18 mouse cellular contexts compared by ENCODE assay signal in the genomic region with DNA sequence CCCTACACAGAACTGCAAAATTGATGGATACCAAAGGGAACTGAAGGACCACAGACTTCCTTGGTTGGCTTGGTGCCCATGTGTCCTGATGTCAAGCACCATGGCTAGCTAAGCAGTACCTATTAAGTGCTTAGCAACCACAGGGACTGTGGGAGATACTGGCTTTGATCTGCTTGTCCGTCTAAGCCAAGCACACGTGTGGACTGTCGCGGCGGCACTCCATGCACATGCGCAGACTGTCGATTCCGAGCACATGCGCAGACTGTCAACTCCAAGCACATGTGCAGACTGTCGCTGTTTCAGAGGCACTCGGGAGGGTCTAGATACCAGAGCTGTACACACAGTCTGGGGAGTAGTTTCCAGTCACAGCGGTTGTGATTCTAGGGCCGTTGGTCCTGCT.
DNase-seq lines count a peak whose midpoint lies in the region; ATAC-seq and TF ChIP-seq lines count a peak whose summit lies in the region.
"Had no signal": no experiment of that assay in that cellular context is flagged by ENCODE, and none has a peak within 500 bp of the region (broad histone marks: within the 10 kb centered on the region; RNA-seq: fewer than 3 reads in every experiment).

No protein-coding gene starts in this region.

- intact Hi-C loops in heart, postnatal 36 days (cut with DNase I): no loop called here

- ATAC-seq in heart, embryonic 14.5 days (ENCODE audit: insufficient number of reproducible peaks, insufficient read depth, low FRiP score, low read depth): peak; percentile 40; the same call in 1 of the 2 replicates
- ATAC-seq in megakaryocyte, adult 5-6 weeks (ENCODE audit: poor library complexity, severe bottlenecking): no peak
- 0 out of 2 replicates have a peak, but pooled peaks have one; percentile 41 for ATAC-seq in midbrain, postnatal 0 days (ENCODE audit: low FRiP score)
- ATAC-seq: forebrain, embryonic 13.5 days; intestine, embryonic 15.5 days had no signal

- TF ChIP-seq CTCF in cerebellum, adult 2 months (IDR thresholded peaks at IDR 0.05; ENCODE audit: borderline replicate concordance, insufficient read depth, low read depth, low read length): no peak
- no peak for TF ChIP-seq CTCF in midbrain, postnatal 0 days (IDR thresholded peaks at IDR 0.05)

- no peaks in the 10 kb centered on the region for H3K9me3 ChIP-seq in heart, embryonic 14.5 days (ENCODE audit: control insufficient read depth, low read length)
- 0 out of 2 replicates have a peak, but pooled peaks cover 3% of the 10 kb centered on the region for H3K9me3 ChIP-seq in megakaryocyte, embryonic 14.5 days
- H3K9me3 ChIP-seq in midbrain, postnatal 0 days (ENCODE audit: low read length): no peaks in the 10 kb centered on the region
- H3K9me3 ChIP-seq: heart, embryonic 10.5 days; intestine, embryonic 15.5 days had no signal

- no peaks in the 10 kb centered on the region for H3K36me3 ChIP-seq in heart, embryonic 14.5 days (ENCODE audit: control insufficient read depth, insufficient read depth, low read length)
- no peaks in the 10 kb centered on the region for H3K36me3 ChIP-seq in megakaryocyte, embryonic 14.5 days (replicated peaks; ENCODE audit: low read length)
- no peaks in the 10 kb centered on the region for H3K36me3 ChIP-seq in midbrain, postnatal 0 days (ENCODE audit: insufficient read depth, low read length)
- H3K36me3 ChIP-seq: heart, embryonic 10.5 days; intestine, embryonic 15.5 days had no signal

- WGBS in cerebellum, adult 2 months: 31% methylated on average over 13 of the region's 13 CpGs
- 58% methylated on average over 13 of the region's 13 CpGs for WGBS in heart, embryonic 14.5 days
- 60% methylated on average over 13 of the region's 13 CpGs for WGBS in midbrain, postnatal 0 days

- no peaks in the 10 kb centered on the region for H3K27me3 ChIP-seq in cerebellum, adult 2 months (ENCODE audit: control insufficient read depth, insufficient read depth, low read length)
- no peaks in the 10 kb centered on the region for H3K27me3 ChIP-seq in heart, embryonic 14.5 days (ENCODE audit: control insufficient read depth, insufficient read depth, low read length)
- no peaks in the 10 kb centered on the region for H3K27me3 ChIP-seq in megakaryocyte, embryonic 14.5 days (replicated peaks)
- H3K27me3 ChIP-seq in midbrain, postnatal 0 days (ENCODE audit: insufficient read depth, low read length): no peaks in the 10 kb centered on the region
- H3K27me3 ChIP-seq: CH12.LX; forebrain, embryonic 13.5 days; intestine, embryonic 15.5 days had no signal

- no peak overlapping the region for H3K4me2 ChIP-seq in heart, embryonic 14.5 days (ENCODE audit: low read length)
- H3K4me2 ChIP-seq in midbrain, postnatal 0 days (ENCODE audit: low read depth, low read length, poor library complexity, severe bottlenecking): no peak overlapping the region
- H3K4me2 ChIP-seq: forebrain, embryonic 13.5 days; intestine, embryonic 15.5 days had no signal

- H3K9ac ChIP-seq in heart, embryonic 14.5 days (ENCODE audit: low read length): no peak overlapping the region
- H3K9ac ChIP-seq in midbrain, postnatal 0 days (replicated peaks; ENCODE audit: low read length, poor library complexity, severe bottlenecking): no peak overlapping the region
- H3K9ac ChIP-seq: forebrain, embryonic 13.5 days; intestine, embryonic 15.5 days had no signal

- TF ChIP-seq POLR2A in cerebellum, adult 2 months (IDR thresholded peaks at IDR 0.05; ENCODE audit: borderline replicate concordance, insufficient read depth, low read length): no peak

- no peak overlapping the region for H3K4me3 ChIP-seq in cerebellum, adult 2 months (replicated peaks; ENCODE audit: insufficient read depth, low read depth, low read length)
- H3K4me3 ChIP-seq in heart, embryonic 14.5 days (ENCODE audit: control insufficient read depth in 1 of 2, insufficient read depth in 1 of 2, low read depth in 1 of 2, low read length in 2 of 2): no peak overlapping the region
- H3K4me3 ChIP-seq in megakaryocyte, embryonic 14.5 days (replicated peaks): peak overlapping the region; percentile 21
- no peak overlapping the region for H3K4me3 ChIP-seq in midbrain, postnatal 0 days (ENCODE audit: low read depth, low read length)
- H3K4me3 ChIP-seq: forebrain, embryonic 13.5 days; heart, embryonic 10.5 days; intestine, embryonic 15.5 days had no signal

- no peak overlapping the region for H3K27ac ChIP-seq in cerebellum, adult 2 months (ENCODE audit: insufficient read depth, low read length)
- no peak overlapping the region for H3K27ac ChIP-seq in heart, embryonic 14.5 days (replicated peaks in 1 of 2; ENCODE audit: control insufficient read depth in 1 of 2, insufficient read depth in 1 of 2, low read depth in 2 of 2, low read length in 2 of 2)
- no peak overlapping the region for H3K27ac ChIP-seq in midbrain, postnatal 0 days (ENCODE audit: low read depth, low read length)
- H3K27ac ChIP-seq: forebrain, embryonic 13.5 days; heart, embryonic 10.5 days; intestine, embryonic 15.5 days; macrophage had no signal

- no peaks in the 10 kb centered on the region for H3K4me1 ChIP-seq in cerebellum, adult 2 months (ENCODE audit: control insufficient read depth, insufficient read depth, low read length)
- H3K4me1 ChIP-seq in heart, embryonic 14.5 days (ENCODE audit: control insufficient read depth in 2 of 2, insufficient read depth in 2 of 2, low read length in 2 of 2): peaks cover 10 to 14% of the 10 kb centered on the region in 2 experiments
- no peaks in the 10 kb centered on the region for H3K4me1 ChIP-seq in megakaryocyte, embryonic 14.5 days
- H3K4me1 ChIP-seq in midbrain, postnatal 0 days (ENCODE audit: insufficient read depth, low read length): no peaks in the 10 kb centered on the region
- H3K4me1 ChIP-seq: forebrain, embryonic 13.5 days had no signal

- peak; percentile 4 for DNase-seq in cerebellum, adult 11-12 months
- DNase-seq in cerebellum, adult 2 months: no peak
- DNase-seq in heart, postnatal 36 days: no peak
- DNase-seq in midbrain, postnatal 0 days (ENCODE audit: low spot score): peak; percentile 57
- no peak for DNase-seq in lung, postnatal 14 days
- DNase-seq: adrenal gland, postnatal 36 days; embryo, embryonic 11 days; liver; lung, adult 2 months; thymus, postnatal 25 days had no signal

Comparison
In these comparisons a context has a peak if more than half of its experiments do, and no peak if none do; other contexts are left out.
1. DNase-seq: peak in cerebellum, adult 11-12 months (single experiment) and midbrain, postnatal 0 days (single experiment); none in cerebellum, adult 2 months (0 of 2), heart, postnatal 36 days (0 of 2) and lung, postnatal 14 days (single experiment).